Mouse (Mus musculus) CH12.LX (cell line): Measurements from ENCODE around the gene Dtnb.
"Not testable (repeated sequence)": the region's sequence is repeated elsewhere in the genome, so short reads cannot be mapped to it uniquely, and the experiment has no call there.

Source experiments
- BHLHE40 ChIP-seq: IDR thresholded peaks from 2 replicates; pipeline ENCODE4 v1.6.1; 2011; ENCODE audit warnings: mild to moderate bottlenecking, low read depth, low read length, improper control_type of control experiment
- CHD1 ChIP-seq: IDR thresholded peaks from 2 replicates; pipeline ENCODE4 v1.6.1; 2012; ENCODE audit warnings: low read depth, low read length, improper control_type of control experiment, inconsistent platforms
- CTCF ChIP-seq, 2 experiments: IDR thresholded peaks in 1 of 2; conservative IDR thresholded peaks in 1 of 2; 2 replicates each; pipeline ENCODE4 v1.5.1; 2011 to 2012; ENCODE audit warnings: low read depth in 2 of 2, low read length in 2 of 2, improper control_type of control experiment in 1 of 2, inconsistent platforms in 1 of 2, mild to moderate bottlenecking in 1 of 2, moderate library complexity in 1 of 2
- ETS1 ChIP-seq: conservative IDR thresholded peaks from 2 replicates; pipeline ENCODE4 v1.6.1; 2012; ENCODE audit warnings: low read depth, mild to moderate bottlenecking, inconsistent platforms, low read length, improper control_type of control experiment, moderate library complexity
- MXI1 ChIP-seq: IDR thresholded peaks from 2 replicates; pipeline ENCODE4 v1.6.1; 2011; ENCODE audit warnings: mild to moderate bottlenecking, low read depth, low read length, improper control_type of control experiment
- NRF1 ChIP-seq: IDR thresholded peaks from 2 replicates; pipeline ENCODE4 v1.6.1; 2014; ENCODE audit warnings: low read depth, mild to moderate bottlenecking, inconsistent platforms, low read length, improper control_type of control experiment, moderate library complexity
- POLR2A ChIP-seq: IDR thresholded peaks from 2 replicates; pipeline ENCODE4 v1.6.1; 2011; ENCODE audit warnings: low read depth, mild to moderate bottlenecking, improper control_type of control experiment, low read length
- ZC3H11A ChIP-seq: IDR thresholded peaks from 2 replicates; pipeline ENCODE4 v1.6.1; 2012; ENCODE audit warnings: low read depth, mild to moderate bottlenecking, inconsistent platforms, low read length, improper control_type of control experiment
- ZKSCAN1 ChIP-seq: IDR thresholded peaks from 2 replicates; pipeline ENCODE4 v1.6.1; 2012; ENCODE audit warnings: low read depth, inconsistent platforms, low read length, improper control_type of control experiment, borderline replicate concordance
- ZMIZ1 ChIP-seq: IDR thresholded peaks from 2 replicates; pipeline ENCODE4 v1.6.1; 2012; ENCODE audit warnings: low read depth, mild to moderate bottlenecking, inconsistent platforms, low read length, improper control_type of control experiment

DNA sequence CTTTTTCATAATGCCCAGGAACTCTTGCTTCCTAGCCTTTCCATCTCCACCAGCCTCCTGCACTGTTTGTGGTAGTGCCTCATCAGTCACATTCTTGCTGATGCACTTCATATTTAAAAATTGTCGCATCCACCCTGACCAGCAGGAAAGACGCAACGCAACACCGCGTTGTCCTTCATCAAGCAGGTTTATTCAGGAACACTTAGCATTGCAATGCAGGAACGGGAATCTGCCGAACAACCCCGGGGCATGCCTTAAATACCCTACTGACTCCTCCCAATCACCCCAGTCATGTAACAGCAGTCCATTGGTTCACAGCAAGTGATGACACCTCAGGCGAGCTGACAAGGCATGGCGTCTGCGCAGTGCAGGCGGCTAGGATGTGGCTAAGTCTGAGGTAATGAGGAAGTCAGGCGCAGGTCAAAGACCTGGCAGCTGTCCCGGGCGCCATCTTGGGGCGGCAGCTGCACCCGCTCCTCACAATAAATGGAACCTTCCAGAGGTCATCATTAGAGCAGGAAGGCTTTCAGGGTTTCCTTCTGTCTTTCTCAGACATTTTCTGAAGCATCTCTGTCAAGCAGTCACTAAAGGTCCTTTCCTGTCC is 118.8 kb downstream of the Dtnb start:
- not testable (repeated sequence) for TF ChIP-seq POLR2A; ZMIZ1; NRF1; BHLHE40; ZC3H11A; MXI1; ETS1; ZKSCAN1; CTCF (conservative IDR thresholded peaks at IDR 0.05 in 1 of 2, IDR thresholded peaks at IDR 0.05 in 1 of 2; ENCODE audit: low read depth in 2 of 2, low read length in 2 of 2); CHD1
